Mouse (Mus musculus): Measurements from ENCODE around the gene Trim30c. TPM values are rescaled to one million over a fixed set of nuclear protein-coding genes. Genes with fewer than 3 reads are reported as not detected.

Trim30c gene
- total RNA-seq (2014; rRNA removed) = 0.88 TPM in 1 of 2 replicates, not detected in the other
- polyA plus RNA-seq (2015; fragmentation: Nextera tagmentation; extraction: Ambion mirVana) = 0.16 TPM in 1 of 2 replicates, not detected in the other

- DNase-seq (ENCODE audit: low spot score) = no peak
- WGBS = 93% methylated on average over 1 of the region's 1 CpGs
- Histone ChIP-seq H3K36me3 (ENCODE audit: insufficient read depth, low read length) (no peaks in the 10 kb centered on the region), H3K4me3 (ENCODE audit: low read depth, low read length) (no peak within 1 kb of the TSS), H3K27me3 (ENCODE audit: insufficient read depth, low read length) (no peaks in the 10 kb centered on the region), H3K27ac (ENCODE audit: low read depth, low read length) (no peak within 1 kb of the TSS), H3K4me2 (ENCODE audit: low read depth, low read length, poor library complexity, severe bottlenecking) (no peak within 1 kb of the TSS), H3K9me3 (ENCODE audit: low read length) (no peaks in the 10 kb centered on the region), H3K9ac (replicated peaks; ENCODE audit: low read length, poor library complexity, severe bottlenecking) (no peak within 1 kb of the TSS), H3K4me1 (ENCODE audit: insufficient read depth, low read length) (no peaks in the 10 kb centered on the region)
- TF ChIP-seq CTCF (IDR thresholded peaks at IDR 0.05) = no peak
- no peak for ATAC-seq (ENCODE audit: low FRiP score)
These were observed at the start of gene Trim30c for GRCm38 (mm10) chr7:104400698-104401097. Trim30c (minus strand) TSS chr7:104400837.

- Histone ChIP-seq H3K4me2 (ENCODE audit: low read depth, low read length, poor library complexity, severe bottlenecking) (no peak overlapping the region), H3K4me3 (ENCODE audit: low read depth, low read length) (no peak overlapping the region), H3K4me1 (ENCODE audit: insufficient read depth, low read length) (no peaks in the 10 kb centered on the region), H3K27me3 (ENCODE audit: insufficient read depth, low read length) (no peaks in the 10 kb centered on the region), H3K36me3 (ENCODE audit: insufficient read depth, low read length) (no peaks in the 10 kb centered on the region), H3K9me3 (ENCODE audit: low read length) (no peaks in the 10 kb centered on the region), H3K27ac (ENCODE audit: low read depth, low read length) (no peak overlapping the region), H3K9ac (replicated peaks; ENCODE audit: low read length, poor library complexity, severe bottlenecking) (no peak overlapping the region)
- TF ChIP-seq CTCF (IDR thresholded peaks at IDR 0.05) = peak; percentile 18; the same call in 1 of the 2 replicates
- DNase-seq (ENCODE audit: low spot score) (no peak), ATAC-seq (ENCODE audit: low FRiP score) (0 out of 2 replicates have a peak, but pooled peaks have one; percentile 34)
- WGBS = 83% methylated on average over 2 of the region's 2 CpGs
These were observed 45.5 kb upstream of the Trim30c start for GRCm38 (mm10) chr7:104445961-104446645.

GRCm38 (mm10) chr7:104404460-104404950 is 3.9 kb upstream of the Trim30c start:
- H3K27me3 ChIP-seq (ENCODE audit: insufficient read depth, low read length) = no peaks in the 10 kb centered on the region
- no peak overlapping the region for H3K4me2 ChIP-seq (ENCODE audit: low read depth, low read length, poor library complexity, severe bottlenecking)
- WGBS = 96% methylated on average over 3 of the region's 3 CpGs
- no peaks in the 10 kb centered on the region for H3K4me1 ChIP-seq (ENCODE audit: insufficient read depth, low read length)
- ATAC-seq (ENCODE audit: low FRiP score) (no peak), DNase-seq (ENCODE audit: low spot score) (no peak)
- no peaks in the 10 kb centered on the region for H3K36me3 ChIP-seq (ENCODE audit: insufficient read depth, low read length)
- no peak overlapping the region for H3K4me3 ChIP-seq (ENCODE audit: low read depth, low read length)
- no peak overlapping the region for H3K27ac ChIP-seq (ENCODE audit: low read depth, low read length)
- no peak overlapping the region for H3K9ac ChIP-seq (replicated peaks; ENCODE audit: low read length, poor library complexity, severe bottlenecking)
- no peaks in the 10 kb centered on the region for H3K9me3 ChIP-seq (ENCODE audit: low read length)
- no peak for TF ChIP-seq CTCF (IDR thresholded peaks at IDR 0.05)

- ATAC-seq (ENCODE audit: low FRiP score) = no peak
- Histone ChIP-seq H3K27me3 (ENCODE audit: insufficient read depth, low read length) (no peaks in the 10 kb centered on the region), H3K9ac (replicated peaks; ENCODE audit: low read length, poor library complexity, severe bottlenecking) (no peak overlapping the region), H3K4me3 (ENCODE audit: low read depth, low read length) (no peak overlapping the region), H3K27ac (ENCODE audit: low read depth, low read length) (no peak overlapping the region), H3K4me1 (ENCODE audit: insufficient read depth, low read length) (no peaks in the 10 kb centered on the region), H3K36me3 (ENCODE audit: insufficient read depth, low read length) (no peaks in the 10 kb centered on the region), H3K4me2 (ENCODE audit: low read depth, low read length, poor library complexity, severe bottlenecking) (no peak overlapping the region), H3K9me3 (ENCODE audit: low read length) (no peaks in the 10 kb centered on the region)
- no peak for DNase-seq (ENCODE audit: low spot score)
- TF ChIP-seq CTCF (IDR thresholded peaks at IDR 0.05) = no peak
These were observed 503 bp upstream of the Trim30c start for GRCm38 (mm10) chr7:104401140-104401539.

GRCm38 (mm10) chr7:104398492-104398891 is 2.1 kb downstream of the Trim30c start:
- no peak for DNase-seq (ENCODE audit: low spot score)
- H3K9ac ChIP-seq (replicated peaks; ENCODE audit: low read length, poor library complexity, severe bottlenecking) = no peak overlapping the region
- no peak overlapping the region for H3K4me2 ChIP-seq (ENCODE audit: low read depth, low read length, poor library complexity, severe bottlenecking)
- H3K4me3 ChIP-seq (ENCODE audit: low read depth, low read length) = no peak overlapping the region
- WGBS = 74% methylated on average over 1 of the region's 1 CpGs
- H3K9me3 ChIP-seq (ENCODE audit: low read length) = no peaks in the 10 kb centered on the region
- no peak overlapping the region for H3K27ac ChIP-seq (ENCODE audit: low read depth, low read length)
- H3K4me1 ChIP-seq (ENCODE audit: insufficient read depth, low read length) = no peaks in the 10 kb centered on the region
- TF ChIP-seq CTCF (IDR thresholded peaks at IDR 0.05) = no peak
- no peaks in the 10 kb centered on the region for H3K27me3 ChIP-seq (ENCODE audit: insufficient read depth, low read length)
- no peak for ATAC-seq (ENCODE audit: low FRiP score)
- no peaks in the 10 kb centered on the region for H3K36me3 ChIP-seq (ENCODE audit: insufficient read depth, low read length)

GRCm38 (mm10) chr7:104369736-104370414 is 30.8 kb downstream of the Trim30c start, which contains the start of gene Trim30b:
Trim30b (minus strand) TSS chr7:104369884.
- TF ChIP-seq CTCF (IDR thresholded peaks at IDR 0.05) = no peak
- no peak within 1 kb of the TSS for H3K9ac ChIP-seq (replicated peaks; ENCODE audit: low read length, poor library complexity, severe bottlenecking)
- DNase-seq (ENCODE audit: low spot score) (no peak), ATAC-seq (ENCODE audit: low FRiP score) (no peak)
- H3K27ac ChIP-seq (ENCODE audit: low read depth, low read length) = no peak within 1 kb of the TSS
- H3K9me3 ChIP-seq (ENCODE audit: low read length) = no peaks in the 10 kb centered on the region
- H3K4me3 ChIP-seq (ENCODE audit: low read depth, low read length) = no peak within 1 kb of the TSS
- no peaks in the 10 kb centered on the region for H3K4me1 ChIP-seq (ENCODE audit: insufficient read depth, low read length)
- WGBS = 60% methylated on average over 1 of the region's 1 CpGs
- no peak within 1 kb of the TSS for H3K4me2 ChIP-seq (ENCODE audit: low read depth, low read length, poor library complexity, severe bottlenecking)
- H3K36me3 ChIP-seq (ENCODE audit: insufficient read depth, low read length) = no peaks in the 10 kb centered on the region
- H3K27me3 ChIP-seq (ENCODE audit: insufficient read depth, low read length) = no peaks in the 10 kb centered on the region
